Mouse (Mus musculus) stomach, postnatal 0 days (tissue): ENCODE data around the gene Mtrex.

Experiments used
- CTCF ChIP-seq: IDR thresholded peaks from 2 replicates; pipeline ENCODE4 v1.5.1; 2016; ENCODE audit warnings: antibody characterized with exemption, low read depth, mild to moderate bottlenecking, moderate library complexity
- EP300 ChIP-seq: optimal IDR thresholded peaks from 2 replicates; pipeline ENCODE3; 2016; ENCODE audit warnings: antibody characterized with exemption

- TF ChIP-seq CTCF = no peak
- no peak for TF ChIP-seq EP300
Measured at GRCm38 (mm10) chr13:112919141-112919865, 7.9 kb downstream of the Mtrex start.
